Mouse (Mus musculus) liver, embryonic 16.5 days (tissue): ENCODE results near the gene Rwdd2b. TPM values are rescaled to one million over a fixed set of nuclear protein-coding genes. Genes with fewer than 3 reads are reported as not detected.

ENCODE experiments used
- ATAC-seq: fragments of 200-750 bp; cut with Nextera tagmentation; 2 replicates; pipeline ENCODE4 v1.8.0; 2017; ENCODE audit warnings: low read depth, mild to moderate bottlenecking, moderate number of reproducible peaks, moderate library complexity
- H3K27ac ChIP-seq: fragments of 300-500 bp; sonication (generic); 2 replicates; pipeline ENCODE4 v1.5.1; 2014; ENCODE audit warnings: mild to moderate bottlenecking, low read length
- H3K27me3 ChIP-seq: fragments of 300-500 bp; sonication (generic); 2 replicates; pipeline ENCODE4 v1.6.1; 2014; ENCODE audit warnings: low read depth, low read length, mixed read lengths; ENCODE audit not compliant: control insufficient read depth, insufficient read depth
- H3K36me3 ChIP-seq: fragments of 300-500 bp; sonication (generic); 2 replicates; pipeline ENCODE4 v1.6.1; 2014; ENCODE audit warnings: mild to moderate bottlenecking; ENCODE audit not compliant: control insufficient read depth, insufficient read depth
- H3K4me1 ChIP-seq: fragments of 300-500 bp; sonication (generic); 2 replicates; pipeline ENCODE4 v1.6.1; 2014; ENCODE audit warnings: low read depth, low read length, mixed read lengths; ENCODE audit not compliant: control insufficient read depth
- H3K4me2 ChIP-seq: fragments of 300-500 bp; sonication (generic); 2 replicates; pipeline ENCODE4 v1.6.1; 2014; ENCODE audit warnings: low read depth, low read length, mixed read lengths
- H3K4me3 ChIP-seq: fragments of 300-500 bp; sonication (generic); 2 replicates; pipeline ENCODE4 v1.5.1; 2014; ENCODE audit warnings: low read depth, mild to moderate bottlenecking, low read length
- H3K9ac ChIP-seq: fragments of 300-500 bp; sonication (generic); 2 replicates; pipeline ENCODE4 v1.6.1; 2014; ENCODE audit warnings: low read depth, low read length
- H3K9me3 ChIP-seq: fragments of 300-500 bp; sonication (generic); replicated peaks from 2 replicates; pipeline ENCODE4 v1.6.1; 2016; ENCODE audit warnings: low read length; ENCODE audit not compliant: control insufficient read depth
- WGBS: fragments of 180-500 bp; shearing (Covaris S2); extraction: QIAGEN DNeasy Blood & Tissue Kit; methylation state at CpG from one replicate; pipeline ENCODE4 v1.1.7; 2014; ENCODE audit not compliant: insufficient replicate concordance; 5-methylcytosine and 5-hydroxymethylcytosine counted together
- polyA plus RNA-seq: library from polyadenylated mRNA; unstranded; fragments of >200 nt; fragmentation: Nextera tagmentation; extraction: Ambion mirVana; gene quantifications from 2 replicates; pipeline ENCODE4 v1.2.1, GENCODE M21; 2015

Rwdd2b gene
- polyA plus RNA-seq, 1 experiment from 2014 or later, result 4.1 TPM

DNA sequence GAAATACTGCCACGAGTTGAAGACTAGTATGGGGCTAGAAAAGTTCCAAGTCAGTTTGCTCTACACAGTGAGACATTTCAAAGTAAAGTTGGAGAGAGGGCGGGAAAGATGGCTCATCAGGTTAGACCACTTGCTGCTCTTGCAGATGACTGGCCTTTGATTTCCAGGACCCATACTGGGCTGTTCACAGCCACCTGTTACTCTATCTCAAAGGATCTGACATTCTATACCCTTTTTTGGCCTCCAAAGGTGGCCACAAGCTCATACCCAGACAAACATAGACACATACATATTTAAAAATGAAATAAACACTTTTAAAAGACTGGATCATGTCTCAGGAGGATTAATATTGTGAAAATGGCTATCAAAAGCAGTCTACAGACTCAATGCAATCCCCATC lies 56.0 kb downstream of the Rwdd2b start:
- Histone ChIP-seq H3K9ac (no peak overlapping the region), H3K27me3 (no peaks in the 10 kb centered on the region), H3K4me1 (no peaks in the 10 kb centered on the region), H3K4me3 (no peak overlapping the region), H3K9me3 (no peaks in the 10 kb centered on the region), H3K36me3 (peaks cover 41% of the 10 kb centered on the region), H3K4me2 (no peak overlapping the region), H3K27ac (no peak overlapping the region)
- 62% methylated on average over 2 of the region's 2 CpGs for WGBS
- ATAC-seq, result no peak

Other genes with a start within 250 kb of the Rwdd2b start
- gene N6amt1, start 86.4 kb downstream of the Rwdd2b start, polyA plus RNA-seq, result 5.2 and 6.2 TPM in 2 replicates
- 10.4 and 10.5 TPM in 2 replicates for gene Ltn1, start 8.0 kb downstream of the Rwdd2b start, polyA plus RNA-seq
- 13.6 and 15.7 TPM in 2 replicates for gene Usp16, start 14.1 kb upstream of the Rwdd2b start, polyA plus RNA-seq
- gene Cct8, start 55.3 kb upstream of the Rwdd2b start, polyA plus RNA-seq, result 185 and 211 TPM in 2 replicates
- 0.09 TPM in 1 of 2 replicates, not detected in the other for gene Map3k7cl, start 112.8 kb upstream of the Rwdd2b start, polyA plus RNA-seq